Mouse (Mus musculus) splenic B cell, adult 2 months (primary cell): ENCODE measurements around the gene Angptl1.

Experiments used
- DNase-seq: peaks from one replicate; pipeline ENCODE4 v3.0.0-alpha.2; 2011; ENCODE audit warnings: low read depth, low spot score
- H3K27me3 ChIP-seq: 2 replicates; pipeline ENCODE4 v1.6.1; 2012; ENCODE audit warnings: mild to moderate bottlenecking, low read length, moderate library complexity, mixed read lengths; ENCODE audit not compliant: control insufficient read depth, poor library complexity, insufficient read depth, severe bottlenecking
- H3K36me3 ChIP-seq: 2 replicates; pipeline ENCODE4 v1.6.1; 2012; ENCODE audit warnings: mild to moderate bottlenecking, low read length, moderate library complexity, mixed read lengths; ENCODE audit not compliant: control insufficient read depth, poor library complexity, insufficient read depth, severe bottlenecking

The Angptl1 gene

GRCm38 (mm10) chr1:156856666-156857065 is 18.3 kb downstream of the Angptl1 start:
- Histone ChIP-seq H3K36me3 (peaks cover 28% of the 10 kb centered on the region), H3K27me3 (no peaks in the 10 kb centered on the region)
- no peak for DNase-seq

- Histone ChIP-seq H3K27me3 (no peaks in the 10 kb centered on the region), H3K36me3 (peaks cover 22% of the 10 kb centered on the region)
- DNase-seq: no peak
Measured at GRCm38 (mm10) chr1:156859156-156859555, 20.8 kb downstream of the Angptl1 start.

- H3K27me3 ChIP-seq: no peaks in the 10 kb centered on the region
- peak; percentile 25 for DNase-seq
- peaks cover 20% of the 10 kb centered on the region for H3K36me3 ChIP-seq
Measured at GRCm38 (mm10) chr1:156859711-156860250, 21.4 kb downstream of the Angptl1 start.

DNA sequence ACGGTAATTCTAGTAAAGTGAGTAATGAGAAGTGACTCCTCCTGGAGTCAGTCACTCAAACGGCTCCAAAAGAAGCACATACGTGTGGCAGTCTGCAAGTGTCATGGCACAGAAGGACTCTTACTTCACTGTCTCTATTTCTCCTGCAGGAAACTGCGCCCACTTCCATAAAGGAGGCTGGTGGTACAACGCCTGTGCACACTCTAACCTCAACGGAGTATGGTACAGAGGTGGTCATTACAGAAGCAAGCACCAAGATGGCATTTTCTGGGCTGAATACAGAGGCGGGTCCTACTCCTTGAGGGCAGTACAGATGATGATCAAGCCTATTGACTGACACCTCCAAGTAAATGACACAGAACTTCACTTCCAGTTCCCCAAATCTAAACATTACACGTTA is 21.9 kb downstream of the Angptl1 start:
- peak; percentile 27 for DNase-seq
- H3K36me3 ChIP-seq: peaks cover 22% of the 10 kb centered on the region
- H3K27me3 ChIP-seq: no peaks in the 10 kb centered on the region

- DNase-seq: peak; percentile 43
- no peaks in the 10 kb centered on the region for H3K27me3 ChIP-seq
- peaks cover 13% of the 10 kb centered on the region for H3K36me3 ChIP-seq
Measured at GRCm38 (mm10) chr1:156861475-156862043, 23.2 kb downstream of the Angptl1 start.

- DNase-seq: no peak
- Histone ChIP-seq H3K27me3 (no peaks in the 10 kb centered on the region), H3K36me3 (peaks cover 17% of the 10 kb centered on the region)
Measured at GRCm38 (mm10) chr1:156863726-156864125, 25.4 kb downstream of the Angptl1 start.

GRCm38 (mm10) chr1:156864240-156864639 is 25.9 kb downstream of the Angptl1 start:
- Histone ChIP-seq H3K27me3 (no peaks in the 10 kb centered on the region), H3K36me3 (peaks cover 17% of the 10 kb centered on the region)
- no peak for DNase-seq

- no peak for DNase-seq
- Histone ChIP-seq H3K27me3 (no peaks in the 10 kb centered on the region), H3K36me3 (peaks cover 31% of the 10 kb centered on the region; the same call in 1 of the 2 replicates)
Measured at GRCm38 (mm10) chr1:156870028-156870427, 31.7 kb downstream of the Angptl1 start.

DNA sequence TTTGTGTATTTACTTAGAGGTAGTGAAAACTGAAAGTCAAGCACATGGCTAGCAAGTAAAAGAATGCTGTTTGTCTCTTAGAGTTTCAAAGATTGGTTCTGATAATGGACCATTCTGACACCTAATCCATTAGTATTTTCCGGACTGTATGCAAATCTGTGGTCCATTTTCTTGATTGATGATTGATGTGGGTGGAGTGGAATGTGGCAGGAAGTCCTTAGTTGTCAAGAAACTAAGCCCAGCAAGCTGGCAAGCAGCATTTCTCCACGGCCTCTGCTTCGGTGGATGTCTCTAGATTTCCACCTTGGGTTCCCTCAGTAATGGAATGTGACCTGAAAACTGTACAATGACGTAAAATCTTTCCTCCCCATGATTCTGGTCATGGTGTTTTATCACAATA is 32.3 kb downstream of the Angptl1 start:
- Histone ChIP-seq H3K27me3 (no peaks in the 10 kb centered on the region), H3K36me3 (peaks cover 32% of the 10 kb centered on the region; the same call in 1 of the 2 replicates)
- no peak for DNase-seq

GRCm38 (mm10) chr1:156884782-156885181 is 46.4 kb downstream of the Angptl1 start:
- Histone ChIP-seq H3K27me3 (no peaks in the 10 kb centered on the region), H3K36me3 (peaks cover 26% of the 10 kb centered on the region)
- DNase-seq: no peak

DNA sequence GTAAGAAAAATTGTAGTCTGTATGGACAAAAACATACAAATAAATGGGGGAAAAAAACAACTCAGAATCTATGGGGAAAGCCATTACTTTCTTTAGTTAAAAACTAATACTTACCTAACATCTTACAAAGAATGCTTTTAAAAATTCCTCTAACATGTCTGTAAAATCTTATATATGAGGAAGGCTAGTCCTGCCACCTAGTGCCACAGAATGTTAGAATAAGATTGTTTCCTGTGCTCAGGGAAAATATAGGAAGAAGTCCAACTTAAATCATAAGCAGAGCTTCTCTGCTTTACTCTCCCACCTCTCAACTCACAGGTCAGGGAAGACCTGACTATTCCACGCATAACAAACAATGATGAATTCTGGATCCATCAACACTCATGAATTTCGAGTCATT is 47.5 kb downstream of the Angptl1 start:
- no peak for DNase-seq
- peaks cover 26% of the 10 kb centered on the region for H3K36me3 ChIP-seq

GRCm38 (mm10) chr1:156888830-156889229 is 50.5 kb downstream of the Angptl1 start:
- Histone ChIP-seq H3K27me3 (no peaks in the 10 kb centered on the region), H3K36me3 (peaks cover 38% of the 10 kb centered on the region)
- DNase-seq: no peak

More for the DNA sequence above, 47.5 kb downstream of the Angptl1 start:
- H3K27me3 ChIP-seq: no peaks in the 10 kb centered on the region

GRCm38 (mm10) chr1:156891561-156891960 is 53.2 kb downstream of the Angptl1 start:
- peak; percentile 55 for DNase-seq
- Histone ChIP-seq H3K36me3 (peaks cover 39% of the 10 kb centered on the region), H3K27me3 (no peaks in the 10 kb centered on the region)

DNA sequence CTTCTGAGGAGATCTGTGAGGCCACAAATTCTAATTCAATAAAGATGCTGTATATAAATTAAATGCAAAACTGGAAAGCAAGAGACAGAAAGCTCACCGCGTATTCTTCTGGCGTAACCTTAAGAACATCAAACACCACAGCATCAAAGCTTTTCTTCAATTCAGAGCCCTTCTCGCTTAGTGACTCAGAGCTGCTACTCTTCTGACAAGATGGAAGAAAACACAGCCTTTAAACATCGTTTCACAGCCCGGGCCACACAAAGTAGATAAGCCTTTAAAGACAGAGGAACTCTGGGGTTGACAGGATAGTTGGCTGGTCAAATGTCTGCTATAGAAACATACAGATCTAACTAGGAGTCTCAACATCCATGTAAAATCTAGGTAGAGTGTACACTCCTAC is 63.3 kb downstream of the Angptl1 start:
- H3K27me3 ChIP-seq: no peaks in the 10 kb centered on the region
- peaks cover 37% of the 10 kb centered on the region for H3K36me3 ChIP-seq
- no peak for DNase-seq

DNA sequence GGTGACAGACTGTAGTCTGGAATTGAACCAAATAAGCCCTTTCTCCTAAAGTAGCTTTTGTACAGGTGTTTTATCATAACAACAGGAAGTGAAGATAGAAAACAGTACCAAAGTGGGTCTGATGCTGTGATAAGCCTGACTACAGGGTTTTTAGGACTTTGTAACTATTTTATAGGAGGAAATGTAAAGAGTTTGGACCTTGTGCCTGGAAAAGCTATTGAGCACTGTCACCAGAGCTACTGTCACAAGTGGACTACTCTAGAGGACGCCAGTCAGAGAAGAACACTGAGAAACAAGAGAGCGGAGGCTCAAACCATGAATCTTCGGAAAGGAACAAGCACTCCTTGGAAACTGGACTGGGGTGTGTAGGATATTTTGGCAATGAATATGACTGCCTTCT is 65.5 kb downstream of the Angptl1 start:
- no peak for DNase-seq
- Histone ChIP-seq H3K36me3 (peaks cover 41% of the 10 kb centered on the region), H3K27me3 (no peaks in the 10 kb centered on the region)

DNA sequence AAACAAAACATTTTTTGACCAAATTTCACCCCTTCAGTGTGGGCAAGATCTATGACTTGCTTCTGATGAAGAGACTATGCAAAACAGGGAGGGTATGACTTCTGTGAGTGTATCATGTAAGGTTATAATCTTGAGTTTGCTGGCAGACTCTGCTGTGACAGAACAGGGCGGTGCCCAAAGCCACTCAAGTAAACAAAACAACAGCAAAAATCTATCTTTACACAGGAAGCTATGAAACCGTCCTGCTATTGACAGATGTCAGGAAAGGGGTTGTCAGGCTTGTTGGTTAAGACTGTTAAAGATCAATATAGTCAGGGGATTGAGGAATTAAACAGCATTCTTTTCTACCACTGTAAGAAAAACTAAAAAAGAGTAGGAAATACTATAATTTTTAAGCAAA is 67.3 kb downstream of the Angptl1 start:
- H3K27me3 ChIP-seq: no peaks in the 10 kb centered on the region
- H3K36me3 ChIP-seq: peaks cover 33% of the 10 kb centered on the region
- no peak for DNase-seq
